ENCODE assay signal across 22 mouse cellular contexts in genomic region chr15:91001037-91001616, GRCm38 (mm10). TPM values are rescaled to one million over a fixed set of nuclear protein-coding genes. Genes with fewer than 3 reads are reported as not detected.
DNase-seq lines count a peak whose midpoint lies in the region; ATAC-seq and TF ChIP-seq lines count a peak whose summit lies in the region.
"Had no signal": no experiment of that assay in that cellular context is flagged by ENCODE, and none has a peak within 500 bp of the region (broad histone marks: within the 10 kb centered on the region; RNA-seq: fewer than 3 reads in every experiment).

No protein-coding gene starts in this region.

- H3K27me3 ChIP-seq in hindbrain, embryonic 15.5 days: no peaks in the 10 kb centered on the region
- H3K27me3 ChIP-seq in hindbrain, embryonic 14.5 days (ENCODE audit: control insufficient read depth, insufficient read depth, low read length): no peaks in the 10 kb centered on the region
- no peaks in the 10 kb centered on the region for H3K27me3 ChIP-seq in forebrain, embryonic 11.5 days (ENCODE audit: control insufficient read depth, insufficient read depth, low read length)
- H3K27me3 ChIP-seq in forebrain, postnatal 0 days (ENCODE audit: insufficient read depth, low read length): no peaks in the 10 kb centered on the region
- no peaks in the 10 kb centered on the region for H3K27me3 ChIP-seq in lung, postnatal 0 days (replicated peaks; ENCODE audit: insufficient read depth, low read length)
- H3K27me3 ChIP-seq: kidney, embryonic 15.5 days; limb, embryonic 12.5 days had no signal

- no peak overlapping the region for H3K9ac ChIP-seq in hindbrain, embryonic 15.5 days
- H3K9ac ChIP-seq in hindbrain, embryonic 14.5 days: no peak overlapping the region
- H3K9ac ChIP-seq in forebrain, embryonic 11.5 days (ENCODE audit: low read length): no peak overlapping the region
- H3K9ac ChIP-seq in forebrain, postnatal 0 days: no peak overlapping the region
- H3K9ac ChIP-seq in lung, postnatal 0 days (replicated peaks; ENCODE audit: low read depth): no peak overlapping the region
- H3K9ac ChIP-seq: kidney, embryonic 15.5 days; limb, embryonic 12.5 days; liver, postnatal 0 days had no signal

- no peak overlapping the region for H3K4me2 ChIP-seq in hindbrain, embryonic 15.5 days
- no peak overlapping the region for H3K4me2 ChIP-seq in hindbrain, embryonic 14.5 days (replicated peaks)
- H3K4me2 ChIP-seq in forebrain, embryonic 11.5 days (ENCODE audit: low read depth, low read length, severe bottlenecking): peak overlapping the region; percentile 18; the same call in 1 of the 2 replicates
- H3K4me2 ChIP-seq in forebrain, postnatal 0 days (ENCODE audit: low read depth): 0 out of 2 replicates have a peak overlapping the region, but pooled peaks have one; percentile 31
- H3K4me2 ChIP-seq in lung, postnatal 0 days (replicated peaks; ENCODE audit: low read depth, low read length): no peak overlapping the region
- H3K4me2 ChIP-seq: kidney, embryonic 15.5 days; limb, embryonic 12.5 days; liver, embryonic 11.5 days had no signal

- WGBS in hindbrain, embryonic 15.5 days: 45% methylated on average over 10 of the region's 10 CpGs
- WGBS in hindbrain, embryonic 14.5 days: 29% methylated on average over 10 of the region's 10 CpGs
- WGBS in forebrain, embryonic 11.5 days: 36% methylated on average over 10 of the region's 10 CpGs
- 33% methylated on average over 10 of the region's 10 CpGs for WGBS in forebrain, postnatal 0 days
- 92% methylated on average over 10 of the region's 10 CpGs for WGBS in lung, postnatal 0 days

- H3K27ac ChIP-seq in hindbrain, embryonic 15.5 days (replicated peaks): peak overlapping the region; percentile 38; the same call in 1 of the 2 replicates
- H3K27ac ChIP-seq in hindbrain, embryonic 14.5 days: no peak overlapping the region
- H3K27ac ChIP-seq in forebrain, embryonic 11.5 days (ENCODE audit: low read depth, low read length): peak overlapping the region; percentile 53
- H3K27ac ChIP-seq in forebrain, postnatal 0 days (ENCODE audit: low read depth, low read length): no peak overlapping the region
- H3K27ac ChIP-seq in lung, postnatal 0 days (ENCODE audit: low read length): no peak overlapping the region
- H3K27ac ChIP-seq: heart, embryonic 10.5 days; kidney, embryonic 15.5 days; limb, embryonic 12.5 days; stomach, postnatal 0 days had no signal

- no peaks in the 10 kb centered on the region for H3K9me3 ChIP-seq in hindbrain, embryonic 15.5 days
- no peaks in the 10 kb centered on the region for H3K9me3 ChIP-seq in hindbrain, embryonic 14.5 days (ENCODE audit: control insufficient read depth, low read length)
- H3K9me3 ChIP-seq in forebrain, embryonic 11.5 days (ENCODE audit: control insufficient read depth, low read length): no peaks in the 10 kb centered on the region
- H3K9me3 ChIP-seq in forebrain, postnatal 0 days (ENCODE audit: low read length): no peaks in the 10 kb centered on the region
- H3K9me3 ChIP-seq in lung, postnatal 0 days (ENCODE audit: low read length): no peaks in the 10 kb centered on the region
- H3K9me3 ChIP-seq: heart, embryonic 10.5 days; kidney, embryonic 15.5 days; limb, embryonic 12.5 days had no signal

- TF ChIP-seq CTCF in forebrain, postnatal 0 days (IDR thresholded peaks at IDR 0.05; ENCODE audit: low read depth): no peak
- no peak for TF ChIP-seq CTCF in lung, postnatal 0 days (IDR thresholded peaks at IDR 0.05)

- peaks cover 29% of the 10 kb centered on the region for H3K4me1 ChIP-seq in hindbrain, embryonic 15.5 days (replicated peaks)
- peaks cover 18% of the 10 kb centered on the region for H3K4me1 ChIP-seq in hindbrain, embryonic 14.5 days (replicated peaks; ENCODE audit: control insufficient read depth, insufficient read depth, low read length)
- peaks cover 8% of the 10 kb centered on the region; the same call in 1 of the 2 replicates for H3K4me1 ChIP-seq in forebrain, embryonic 11.5 days (replicated peaks; ENCODE audit: control insufficient read depth, insufficient read depth, low read length)
- H3K4me1 ChIP-seq in forebrain, postnatal 0 days (ENCODE audit: insufficient read depth): peaks cover 5% of the 10 kb centered on the region; the same call in 1 of the 2 replicates
- H3K4me1 ChIP-seq in lung, postnatal 0 days (ENCODE audit: insufficient read depth, low read depth, low read length): no peaks in the 10 kb centered on the region
- H3K4me1 ChIP-seq: kidney, embryonic 15.5 days; limb, embryonic 12.5 days had no signal

- peak; percentile 39 for DNase-seq in embryo, embryonic 10 days (ENCODE audit: low spot score)
- no peak for DNase-seq in embryo, embryonic 11 days
- no peak for DNase-seq in hindbrain, embryonic 14.5 days (ENCODE audit: low spot score)
- DNase-seq in forebrain, embryonic 11.5 days (ENCODE audit: low spot score): peak; percentile 60
- DNase-seq in forebrain, postnatal 0 days: no peak
- no peak for DNase-seq in lung, postnatal 0 days (ENCODE audit: low spot score)
- DNase-seq in adrenal gland, postnatal 25 days: no peak
- DNase-seq: adrenal gland, adult 8-10 months; cerebellum, adult 2 months; cerebellum, postnatal 36 days; kidney, postnatal 36 days; liver, postnatal 0 days; lung, postnatal 10 days; right cerebral cortex, postnatal 14 days had no signal

- peak; percentile 30; the same call in 1 of the 2 replicates for ATAC-seq in hindbrain, embryonic 15.5 days (ENCODE audit: low FRiP score, low read depth)
- no peak for ATAC-seq in hindbrain, embryonic 14.5 days (ENCODE audit: low FRiP score)
- peak; percentile 75 for ATAC-seq in forebrain, embryonic 11.5 days (replicated peaks; ENCODE audit: low FRiP score)
- ATAC-seq in forebrain, postnatal 0 days: no peak
- ATAC-seq in lung, postnatal 0 days: no peak
- ATAC-seq: activated CD4-positive, CD25-positive, alpha-beta regulatory T cell, adult 4 months; intestine, postnatal 0 days; liver, postnatal 0 days had no signal

- no peak for TF ChIP-seq EP300 in lung, postnatal 0 days (IDR thresholded peaks at IDR 0.05)

- peaks cover 8% of the 10 kb centered on the region; the same call in 1 of the 2 replicates for H3K36me3 ChIP-seq in hindbrain, embryonic 15.5 days
- H3K36me3 ChIP-seq in hindbrain, embryonic 14.5 days (replicated peaks; ENCODE audit: control insufficient read depth, insufficient read depth): peaks cover 15% of the 10 kb centered on the region
- H3K36me3 ChIP-seq in forebrain, embryonic 11.5 days (ENCODE audit: control insufficient read depth, insufficient read depth, low read length): no peaks in the 10 kb centered on the region
- peaks cover 6% of the 10 kb centered on the region for H3K36me3 ChIP-seq in forebrain, postnatal 0 days (ENCODE audit: insufficient read depth)
- no peaks in the 10 kb centered on the region for H3K36me3 ChIP-seq in lung, postnatal 0 days (ENCODE audit: insufficient read depth, low read length)
- H3K36me3 ChIP-seq: heart, embryonic 10.5 days; kidney, embryonic 15.5 days; limb, embryonic 12.5 days had no signal

- no peak overlapping the region for H3K4me3 ChIP-seq in hindbrain, embryonic 15.5 days
- no peak overlapping the region for H3K4me3 ChIP-seq in hindbrain, embryonic 14.5 days (replicated peaks; ENCODE audit: low read length)
- H3K4me3 ChIP-seq in forebrain, embryonic 11.5 days (ENCODE audit: low read depth, low read length): no peak overlapping the region
- no peak overlapping the region for H3K4me3 ChIP-seq in forebrain, postnatal 0 days (ENCODE audit: low read depth, low read length)
- H3K4me3 ChIP-seq in lung, postnatal 0 days (ENCODE audit: low read depth, low read length): no peak overlapping the region
- H3K4me3 ChIP-seq: heart, embryonic 10.5 days; kidney, embryonic 15.5 days; limb, embryonic 12.5 days had no signal

RNA-seq across cellular contexts. Expression of gene Kif21a, which starts 48.6 kb away (rescaled TPM):
- 42.8 and 47.5 TPM in 2 replicates for polyA plus RNA-seq in hindbrain, embryonic 15.5 days (2015; fragmentation: Nextera tagmentation; extraction: Ambion mirVana)
- polyA plus RNA-seq in hindbrain, embryonic 14.5 days (2014; fragmentation: Nextera tagmentation; extraction: Ambion mirVana): 50.6 and 50.8 TPM in 2 replicates
- 45.3 and 48.8 TPM in 2 replicates for polyA plus RNA-seq in forebrain, embryonic 11.5 days (2014; fragmentation: Nextera tagmentation; extraction: Ambion mirVana)
- 44.8 and 56.8 TPM in 2 replicates for total RNA-seq in forebrain, postnatal 0 days (2014; rRNA removed)
- 15.8 and 24.5 TPM in 2 replicates for polyA plus RNA-seq in forebrain, postnatal 0 days (2015; fragmentation: Nextera tagmentation; extraction: Ambion mirVana)
- polyA plus RNA-seq in lung, postnatal 0 days (2015; fragmentation: Nextera tagmentation; extraction: Ambion mirVana): 4.6 and 5.0 TPM in 2 replicates
- total RNA-seq in adrenal gland, postnatal 25 days (2021): 15.4 and 23.0 TPM in 2 replicates
- polyA plus RNA-seq: activated CD4-positive, CD25-positive, alpha-beta regulatory T cell, adult 4 months had no signal

Comparison
In these comparisons a context has a peak if more than half of its experiments do, and no peak if none do; other contexts are left out.
1. DNase-seq: peak in embryo, embryonic 10 days (single experiment) and forebrain, embryonic 11.5 days (single experiment); none in embryo, embryonic 11 days (single experiment), hindbrain, embryonic 14.5 days (single experiment), forebrain, postnatal 0 days (single experiment), lung, postnatal 0 days (single experiment) and adrenal gland, postnatal 25 days (single experiment).
2. ATAC-seq: peak in hindbrain, embryonic 15.5 days (single experiment) and forebrain, embryonic 11.5 days (single experiment); none in hindbrain, embryonic 14.5 days (single experiment), forebrain, postnatal 0 days (single experiment) and lung, postnatal 0 days (single experiment).
3. H3K27ac ChIP-seq: peak in hindbrain, embryonic 15.5 days (single experiment) and forebrain, embryonic 11.5 days (single experiment); none in hindbrain, embryonic 14.5 days (single experiment), forebrain, postnatal 0 days (single experiment) and lung, postnatal 0 days (single experiment).
4. H3K4me2 ChIP-seq: peak in forebrain, embryonic 11.5 days (single experiment) and forebrain, postnatal 0 days (single experiment); none in hindbrain, embryonic 15.5 days (single experiment), hindbrain, embryonic 14.5 days (single experiment) and lung, postnatal 0 days (single experiment).